Mouse (Mus musculus) hindbrain, embryonic 12.5 days (tissue): ENCODE results near the gene Il10rb. TPM values are rescaled to one million over a fixed set of nuclear protein-coding genes. Genes with fewer than 3 reads are reported as not detected.
A peak's percentile ranks its signal among the peaks of the same experiment; 100 is the strongest.

Experiments used
- ATAC-seq: fragments of 200-750 bp; cut with Nextera tagmentation; 2 replicates; pipeline ENCODE4 v1.8.0; 2017; ENCODE audit warnings: moderate TSS enrichment; ENCODE audit not compliant: low FRiP score
- H3K27ac ChIP-seq: fragments of 300-500 bp; sonication (generic); 2 replicates; pipeline ENCODE4 v1.5.1; 2016; ENCODE audit warnings: mild to moderate bottlenecking
- H3K27me3 ChIP-seq: fragments of 300-500 bp; sonication (generic); 2 replicates; pipeline ENCODE4 v1.6.1; 2016; ENCODE audit warnings: mild to moderate bottlenecking
- H3K36me3 ChIP-seq: fragments of 300-500 bp; sonication (generic); 2 replicates; pipeline ENCODE4 v1.6.1; 2016; ENCODE audit warnings: mild to moderate bottlenecking
- H3K4me1 ChIP-seq: fragments of 300-500 bp; sonication (generic); 2 replicates; pipeline ENCODE4 v1.6.1; 2016
- H3K4me2 ChIP-seq: fragments of 300-500 bp; sonication (generic); replicated peaks from 2 replicates; pipeline ENCODE4 v1.6.1; 2016; ENCODE audit warnings: mild to moderate bottlenecking
- H3K4me3 ChIP-seq: fragments of 300-500 bp; sonication (generic); 2 replicates; pipeline ENCODE4 v1.5.1; 2016; ENCODE audit warnings: mild to moderate bottlenecking
- H3K9ac ChIP-seq: fragments of 300-500 bp; sonication (generic); 2 replicates; pipeline ENCODE4 v1.6.1; 2016; ENCODE audit warnings: mild to moderate bottlenecking, moderate library complexity
- H3K9me3 ChIP-seq: fragments of 300-500 bp; sonication (generic); replicated peaks from 2 replicates; pipeline ENCODE4 v1.6.1; 2016; ENCODE audit warnings: mild to moderate bottlenecking
- WGBS: fragments of 180-500 bp; shearing (Covaris S2); methylation state at CpG from one replicate; pipeline ENCODE4 v1.1.7; 2016; 5-methylcytosine and 5-hydroxymethylcytosine counted together
- polyA plus RNA-seq: library from polyadenylated mRNA; unstranded; fragments of >200 nt; fragmentation: Nextera tagmentation; extraction: Ambion mirVana; gene quantifications from 2 replicates; pipeline ENCODE4 v1.2.1, GENCODE M21; 2016

Gene Il10rb
- polyA plus RNA-seq, 1 experiment from 2014 or later = 8.5 TPM

DNA sequence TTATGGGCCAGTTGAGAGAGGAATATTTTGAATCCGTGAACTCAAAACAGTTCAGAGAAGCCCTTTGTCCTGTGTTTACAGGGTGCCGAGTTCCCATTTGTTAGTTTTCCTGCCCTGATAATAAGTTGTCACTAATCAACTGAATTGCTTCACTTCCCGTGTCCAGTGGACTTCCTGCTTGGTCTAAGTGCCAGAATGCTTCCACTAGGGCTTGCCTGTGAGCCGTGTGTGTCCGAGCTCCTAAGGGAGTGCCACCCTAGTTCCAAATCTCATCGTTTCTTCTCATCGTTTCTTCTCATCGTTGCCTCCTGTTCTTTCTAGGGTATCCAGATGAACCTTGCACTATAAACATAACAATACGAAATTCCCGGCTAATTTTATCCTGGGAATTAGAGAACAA, 20.3 kb upstream of the Il10rb start:
- H3K27me3 ChIP-seq = no peaks in the 10 kb centered on the region
- no peak overlapping the region for H3K27ac ChIP-seq
- no peak overlapping the region for H3K9ac ChIP-seq
- ATAC-seq = no peak
- H3K4me1 ChIP-seq = no peaks in the 10 kb centered on the region
- no peak overlapping the region for H3K4me3 ChIP-seq
- H3K36me3 ChIP-seq = peaks cover 40% of the 10 kb centered on the region
- 63% methylated on average over 10 of the region's 10 CpGs for WGBS
- no peaks in the 10 kb centered on the region for H3K9me3 ChIP-seq
- H3K4me2 ChIP-seq = no peak overlapping the region

DNA sequence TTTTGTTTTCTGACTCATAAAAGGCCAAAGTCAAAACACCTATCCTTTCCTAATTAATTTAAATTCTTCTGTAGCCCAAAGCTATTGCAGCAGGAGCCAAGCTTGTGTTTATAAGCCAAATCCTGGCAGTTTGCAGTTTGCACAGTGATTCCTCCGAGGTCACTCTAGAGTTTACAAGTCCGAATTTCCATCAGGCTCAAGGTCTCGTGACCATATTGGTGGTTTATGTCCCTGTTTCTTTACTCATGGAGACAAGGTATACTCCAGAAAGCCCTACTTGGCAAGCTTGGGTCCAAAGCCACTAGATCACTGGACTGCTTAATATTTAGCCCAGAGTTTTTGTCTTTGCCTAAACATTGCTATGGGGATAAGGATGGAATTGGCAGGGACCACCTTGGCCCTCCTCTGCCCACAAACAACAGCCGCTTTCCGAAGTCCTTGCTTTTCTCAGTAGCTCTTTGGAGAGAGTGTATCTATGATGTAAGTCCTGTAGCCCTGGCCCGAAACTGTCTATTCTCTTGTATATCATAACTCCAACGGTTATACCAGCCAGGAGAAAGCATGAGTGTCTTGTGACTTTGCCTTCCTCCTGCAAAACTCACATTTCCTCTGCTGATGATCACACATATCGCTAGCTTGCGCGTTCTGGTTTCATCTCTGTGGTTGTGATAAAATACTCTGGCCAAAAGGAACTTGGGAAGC, 19.4 kb upstream of the Il10rb start:
- Histone ChIP-seq H3K36me3 (peaks cover 41% of the 10 kb centered on the region), H3K27ac (no peak overlapping the region), H3K9ac (no peak overlapping the region), H3K4me2 (no peak overlapping the region), H3K4me3 (no peak overlapping the region), H3K4me1 (no peaks in the 10 kb centered on the region), H3K9me3 (no peaks in the 10 kb centered on the region), H3K27me3 (no peaks in the 10 kb centered on the region)
- ATAC-seq = no peak
- WGBS = 89% methylated on average over 10 of the region's 10 CpGs

- Histone ChIP-seq H3K4me3 (no peak overlapping the region), H3K4me2 (no peak overlapping the region), H3K9ac (no peak overlapping the region), H3K27me3 (no peaks in the 10 kb centered on the region), H3K4me1 (no peaks in the 10 kb centered on the region), H3K9me3 (no peaks in the 10 kb centered on the region), H3K27ac (no peak overlapping the region), H3K36me3 (peaks cover 46% of the 10 kb centered on the region)
- 88% methylated on average over 3 of the region's 3 CpGs for WGBS
- ATAC-seq = no peak
Measured at GRCm38 (mm10) chr16:91387121-91387486, 18.9 kb upstream of the Il10rb start.

GRCm38 (mm10) chr16:91390100-91390499, 15.9 kb upstream of the Il10rb start:
- Histone ChIP-seq H3K27me3 (no peaks in the 10 kb centered on the region), H3K9ac (no peak overlapping the region), H3K27ac (no peak overlapping the region), H3K4me3 (no peak overlapping the region), H3K4me2 (no peak overlapping the region), H3K36me3 (peaks cover 58% of the 10 kb centered on the region), H3K9me3 (no peaks in the 10 kb centered on the region), H3K4me1 (no peaks in the 10 kb centered on the region)
- WGBS = 87% methylated on average over 4 of the region's 4 CpGs
- no peak for ATAC-seq

GRCm38 (mm10) chr16:91391421-91391820, 14.5 kb upstream of the Il10rb start, which contains the start of gene Gm21970:
Gene Gm21970 (plus strand): TSS chr16:91391721.
- H3K4me2 ChIP-seq = no peak within 1 kb of the TSS
- no peak within 1 kb of the TSS for H3K27ac ChIP-seq
- no peaks in the 10 kb centered on the region for H3K9me3 ChIP-seq
- peaks cover 63% of the 10 kb centered on the region for H3K36me3 ChIP-seq
- no peaks in the 10 kb centered on the region for H3K27me3 ChIP-seq
- WGBS = 89% methylated on average over 5 of the region's 5 CpGs
- no peak within 1 kb of the TSS for H3K9ac ChIP-seq
- ATAC-seq = no peak
- no peaks in the 10 kb centered on the region for H3K4me1 ChIP-seq
- H3K4me3 ChIP-seq = no peak within 1 kb of the TSS

GRCm38 (mm10) chr16:91394826-91395410, 11.0 kb upstream of the Il10rb start:
- no peak for ATAC-seq
- Histone ChIP-seq H3K9ac (0 out of 2 replicates have a peak overlapping the region, but pooled peaks have one; percentile 13), H3K9me3 (no peaks in the 10 kb centered on the region), H3K4me2 (no peak overlapping the region), H3K27ac (no peak overlapping the region), H3K36me3 (peaks cover 36% of the 10 kb centered on the region), H3K4me3 (no peak overlapping the region), H3K27me3 (no peaks in the 10 kb centered on the region), H3K4me1 (no peaks in the 10 kb centered on the region)
- WGBS = 83% methylated on average over 4 of the region's 4 CpGs

GRCm38 (mm10) chr16:91395633-91396392, 10.2 kb upstream of the Il10rb start:
- no peaks in the 10 kb centered on the region for H3K4me1 ChIP-seq
- no peak overlapping the region for H3K4me2 ChIP-seq
- no peak overlapping the region for H3K4me3 ChIP-seq
- no peaks in the 10 kb centered on the region for H3K27me3 ChIP-seq
- no peak overlapping the region for H3K9ac ChIP-seq
- 63% methylated on average over 8 of the region's 8 CpGs for WGBS
- peaks cover 33% of the 10 kb centered on the region for H3K36me3 ChIP-seq
- no peak for ATAC-seq
- H3K9me3 ChIP-seq = no peaks in the 10 kb centered on the region
- no peak overlapping the region for H3K27ac ChIP-seq

DNA sequence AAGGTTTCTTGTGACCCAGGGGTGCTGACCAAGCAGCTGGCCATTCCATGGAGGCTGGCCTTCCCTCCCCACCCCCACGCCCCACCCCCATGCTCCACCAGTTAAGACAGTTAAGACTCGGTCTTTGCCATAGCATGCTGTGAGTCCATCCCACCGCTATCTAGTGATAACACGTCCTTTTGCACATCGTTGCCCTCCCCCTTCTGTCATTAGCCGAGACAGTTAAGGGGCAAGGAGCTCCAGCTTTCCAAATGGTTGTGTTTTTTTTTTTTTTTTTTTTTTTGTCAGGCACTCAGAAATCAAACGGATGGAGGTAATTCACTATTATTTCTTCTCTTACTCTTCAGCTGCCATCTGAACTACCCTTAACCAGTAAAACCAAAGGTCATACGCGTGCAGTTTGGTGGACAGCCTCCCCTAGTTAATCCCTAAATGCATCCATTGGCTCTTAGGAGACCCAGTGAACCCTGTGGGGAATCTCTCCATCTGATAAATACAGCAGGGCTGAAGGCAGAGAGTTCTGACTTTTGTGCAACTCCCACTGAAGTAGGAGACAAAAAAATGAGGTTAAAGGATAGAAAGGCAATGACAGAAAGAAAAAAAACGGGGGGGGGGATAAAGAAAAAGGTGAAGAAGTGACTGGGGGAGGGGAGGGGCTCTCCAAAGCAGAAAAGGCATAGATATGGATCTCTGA, 9.0 kb upstream of the Il10rb start:
- Histone ChIP-seq H3K9me3 (no peaks in the 10 kb centered on the region), H3K4me2 (no peak overlapping the region), H3K4me1 (no peaks in the 10 kb centered on the region), H3K4me3 (no peak overlapping the region), H3K36me3 (peaks cover 29% of the 10 kb centered on the region), H3K27ac (no peak overlapping the region), H3K9ac (no peak overlapping the region), H3K27me3 (no peaks in the 10 kb centered on the region)
- ATAC-seq = no peak
- WGBS = 78% methylated on average over 10 of the region's 10 CpGs

DNA sequence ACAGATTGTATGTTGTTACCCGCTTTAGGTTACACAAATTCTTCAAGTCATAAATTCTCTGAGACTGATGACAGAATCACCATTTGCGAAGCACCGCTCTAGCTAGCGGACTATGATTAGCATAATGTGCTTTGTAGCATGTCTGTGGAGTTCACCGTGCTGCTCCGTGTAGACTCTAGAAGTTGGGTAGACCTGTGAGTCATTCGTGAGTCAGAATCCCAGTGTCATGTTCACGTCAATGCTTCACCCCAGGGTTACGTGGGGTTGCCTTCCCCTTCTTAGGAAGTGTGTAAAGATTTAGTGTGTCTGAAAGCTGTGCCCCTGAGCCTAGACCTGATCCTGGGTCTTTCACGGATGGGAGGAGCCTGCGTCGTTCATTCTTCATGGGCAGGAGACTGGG, 7.9 kb upstream of the Il10rb start:
- WGBS = 91% methylated on average over 12 of the region's 12 CpGs
- no peaks in the 10 kb centered on the region for H3K4me1 ChIP-seq
- no peak overlapping the region for H3K4me3 ChIP-seq
- peaks cover 20% of the 10 kb centered on the region for H3K36me3 ChIP-seq
- H3K9ac ChIP-seq = no peak overlapping the region
- no peak overlapping the region for H3K27ac ChIP-seq
- H3K9me3 ChIP-seq = no peaks in the 10 kb centered on the region
- H3K4me2 ChIP-seq = no peak overlapping the region
- H3K27me3 ChIP-seq = no peaks in the 10 kb centered on the region
- ATAC-seq = no peak

DNA sequence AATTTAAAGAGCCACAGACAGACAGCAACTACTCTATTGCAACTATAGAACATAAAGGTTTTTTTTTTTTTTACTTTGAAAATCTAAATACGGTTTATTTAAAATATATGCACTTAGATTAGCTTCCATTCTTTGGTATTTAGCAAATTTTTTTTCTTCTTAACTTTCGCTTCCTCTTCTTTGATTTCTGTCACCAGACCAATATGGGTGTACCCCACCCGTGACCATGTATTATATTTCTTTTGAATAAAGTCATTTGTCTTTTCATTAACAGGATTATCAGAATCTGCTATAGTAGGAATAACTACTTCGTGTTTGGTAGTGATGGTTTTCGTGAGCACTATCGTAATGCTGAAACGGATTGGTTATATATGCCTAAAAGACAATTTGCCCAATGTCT, 7.0 kb upstream of the Il10rb start:
- Histone ChIP-seq H3K4me3 (no peak overlapping the region), H3K4me1 (no peaks in the 10 kb centered on the region), H3K9ac (no peak overlapping the region), H3K9me3 (no peaks in the 10 kb centered on the region), H3K27me3 (no peaks in the 10 kb centered on the region), H3K36me3 (peaks cover 22% of the 10 kb centered on the region), H3K27ac (no peak overlapping the region), H3K4me2 (no peak overlapping the region)
- no peak for ATAC-seq
- WGBS = 92% methylated on average over 7 of the region's 7 CpGs

- no peak overlapping the region for H3K4me2 ChIP-seq
- no peak for ATAC-seq
- H3K4me1 ChIP-seq = peaks cover 7% of the 10 kb centered on the region
- no peak overlapping the region for H3K9ac ChIP-seq
- H3K27me3 ChIP-seq = peaks cover 2% of the 10 kb centered on the region; the same call in 1 of the 2 replicates
- H3K4me3 ChIP-seq = no peak overlapping the region
- no peaks in the 10 kb centered on the region for H3K9me3 ChIP-seq
- 89% methylated on average over 6 of the region's 6 CpGs for WGBS
- peaks cover 12% of the 10 kb centered on the region for H3K36me3 ChIP-seq
- no peak overlapping the region for H3K27ac ChIP-seq
Measured at GRCm38 (mm10) chr16:91401569-91402165, 4.3 kb upstream of the Il10rb start.

DNA sequence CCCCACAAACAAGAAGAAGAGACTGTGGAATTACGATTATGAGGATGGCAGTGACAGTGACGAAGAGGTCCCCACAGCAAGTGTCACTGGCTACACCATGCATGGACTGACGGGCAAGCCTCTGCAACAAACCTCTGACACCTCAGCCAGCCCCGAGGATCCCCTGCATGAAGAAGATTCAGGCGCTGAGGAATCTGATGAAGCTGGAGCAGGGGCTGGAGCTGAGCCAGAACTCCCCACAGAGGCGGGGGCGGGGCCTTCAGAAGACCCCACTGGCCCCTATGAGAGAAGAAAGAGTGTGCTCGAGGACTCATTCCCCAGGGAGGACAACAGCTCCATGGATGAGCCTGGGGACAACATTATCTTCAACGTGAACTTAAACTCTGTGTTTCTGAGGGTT, 2.2 kb upstream of the Il10rb start:
- H3K4me3 ChIP-seq = no peak overlapping the region
- H3K4me2 ChIP-seq = no peak overlapping the region
- no peak overlapping the region for H3K9ac ChIP-seq
- H3K4me1 ChIP-seq = peaks cover 10% of the 10 kb centered on the region
- no peaks in the 10 kb centered on the region for H3K9me3 ChIP-seq
- H3K36me3 ChIP-seq = peaks cover 12% of the 10 kb centered on the region; the same call in 1 of the 2 replicates
- no peak for ATAC-seq
- H3K27ac ChIP-seq = no peak overlapping the region
- WGBS = 81% methylated on average over 9 of the region's 9 CpGs
- peaks cover 7% of the 10 kb centered on the region; the same call in 1 of the 2 replicates for H3K27me3 ChIP-seq
